Mouse (Mus musculus) CD4-positive, CD25-positive, alpha-beta regulatory T cell, adult 4 months (primary cell): Measurements from ENCODE around the gene Hspa2. TPM values are rescaled to one million over a fixed set of nuclear protein-coding genes. Genes with fewer than 3 reads are reported as not detected.
"Not testable (repeated sequence)": the region's sequence is repeated elsewhere in the genome, so short reads cannot be mapped to it uniquely, and the experiment has no call there.

ENCODE experiments used
- ATAC-seq: one replicate; pipeline ENCODE4 v1.8.0; 2017
- polyA plus RNA-seq, 2 experiments: library from polyadenylated mRNA; unstranded; fragments of 100-300 nt; shearing (Covaris generic); gene quantifications; one replicate each; pipeline ENCODE4 v1.2.1; 2017

Hspa2 gene
- polyA plus RNA-seq, 2 experiments from 2014 or later = 3.8 to 6.2 TPM

DNA sequence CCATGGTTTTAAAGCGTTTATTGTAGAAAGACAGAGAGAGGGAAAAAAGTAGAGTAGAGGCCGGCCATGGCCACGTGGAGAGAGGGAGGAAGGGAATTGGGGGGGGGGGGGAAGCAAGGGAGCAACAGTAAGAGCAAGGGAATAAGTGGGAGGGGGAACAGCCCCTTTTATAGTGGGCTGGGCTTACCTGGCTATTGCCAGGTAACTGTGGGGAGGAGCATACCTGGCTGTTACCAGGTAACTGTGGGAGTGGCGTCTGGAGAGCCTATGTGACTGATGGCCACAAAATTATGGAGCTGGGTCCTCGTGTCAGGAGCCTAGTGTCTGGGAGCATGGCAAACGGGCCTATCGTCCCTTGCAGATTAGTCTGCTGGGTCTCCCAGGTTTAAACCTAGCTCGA lies 31.6 kb downstream of the Hspa2 start:
- no peak for ATAC-seq

DNA sequence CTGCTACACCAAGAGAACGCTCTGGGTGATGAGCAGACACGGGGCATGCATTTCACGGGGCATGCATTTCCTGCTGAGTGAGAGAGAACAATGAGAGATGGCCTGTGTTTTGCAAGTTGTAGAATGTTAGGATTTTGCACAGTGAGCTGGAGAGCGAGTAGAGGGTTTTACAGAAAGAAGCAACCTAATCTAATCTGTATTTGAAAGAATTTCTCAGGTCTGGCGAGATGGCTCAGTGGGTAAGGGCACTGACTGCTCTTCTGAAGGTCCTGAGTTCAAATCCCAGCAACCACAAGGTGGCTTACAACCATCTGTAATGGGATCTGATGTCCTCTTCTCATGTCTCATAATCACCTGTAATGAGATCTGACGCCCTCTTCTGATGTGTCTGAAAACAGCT lies 39.5 kb downstream of the Hspa2 start:
- not testable (repeated sequence) for ATAC-seq

DNA sequence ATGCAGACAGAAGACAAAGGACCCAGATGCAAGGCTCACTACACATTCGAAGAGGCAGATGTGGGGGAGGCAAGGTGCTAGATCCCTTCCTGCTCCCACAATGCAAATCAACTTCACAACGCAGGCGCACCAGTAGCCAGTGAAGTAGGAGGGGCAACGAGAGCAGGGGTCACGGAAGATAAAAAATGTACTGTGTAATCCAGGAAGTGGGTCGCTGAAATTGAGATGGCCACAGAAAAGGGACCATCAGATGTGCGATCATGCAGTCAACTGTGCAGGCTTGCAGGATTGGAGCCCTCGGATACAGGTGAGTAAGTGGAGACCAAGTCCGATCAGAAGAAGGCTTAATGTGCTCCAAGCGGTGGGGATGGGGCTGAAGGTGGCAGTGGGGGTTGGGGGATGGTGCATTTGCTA lies 40.4 kb downstream of the Hspa2 start:
- ATAC-seq = no peak

DNA sequence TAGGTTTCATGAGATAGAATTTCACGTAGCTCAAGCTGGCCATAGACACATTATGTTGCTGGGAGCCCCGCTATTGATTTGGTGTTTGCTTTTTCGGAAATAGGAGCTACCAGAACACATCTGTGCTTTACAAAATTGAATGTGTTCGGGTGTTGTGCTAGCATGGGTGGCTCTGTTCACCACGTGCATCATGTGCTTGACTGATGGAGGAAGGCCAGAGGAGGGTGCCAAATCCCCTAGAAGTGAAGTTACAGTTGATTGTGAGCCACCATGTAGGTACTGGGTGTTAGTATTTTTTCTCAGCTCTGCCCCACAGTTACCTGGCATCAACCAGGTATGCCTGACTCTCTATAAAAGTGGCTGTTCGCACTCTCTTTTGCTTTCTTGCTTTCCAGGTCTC lies 40.9 kb downstream of the Hspa2 start:
- no peak for ATAC-seq

DNA sequence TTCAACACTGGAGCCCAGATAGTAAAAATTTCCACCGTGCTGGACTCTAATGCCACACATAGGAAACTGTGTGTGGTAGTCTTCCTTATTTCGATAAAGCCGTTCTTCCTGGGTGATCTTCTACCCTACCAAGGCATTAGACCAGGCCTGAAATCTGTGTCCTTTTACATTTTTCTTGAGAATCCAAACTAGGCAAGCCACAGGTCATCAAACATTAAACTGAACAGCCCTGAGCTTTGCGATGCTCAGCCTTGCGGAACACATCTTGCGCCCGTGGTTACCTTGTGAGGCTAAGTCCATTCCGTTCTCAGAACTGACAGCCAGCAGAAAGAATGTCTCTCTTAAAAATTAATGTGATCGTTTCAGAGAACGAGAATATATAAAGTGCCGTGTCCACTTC lies 42.2 kb downstream of the Hspa2 start:
- ATAC-seq = no peak

DNA sequence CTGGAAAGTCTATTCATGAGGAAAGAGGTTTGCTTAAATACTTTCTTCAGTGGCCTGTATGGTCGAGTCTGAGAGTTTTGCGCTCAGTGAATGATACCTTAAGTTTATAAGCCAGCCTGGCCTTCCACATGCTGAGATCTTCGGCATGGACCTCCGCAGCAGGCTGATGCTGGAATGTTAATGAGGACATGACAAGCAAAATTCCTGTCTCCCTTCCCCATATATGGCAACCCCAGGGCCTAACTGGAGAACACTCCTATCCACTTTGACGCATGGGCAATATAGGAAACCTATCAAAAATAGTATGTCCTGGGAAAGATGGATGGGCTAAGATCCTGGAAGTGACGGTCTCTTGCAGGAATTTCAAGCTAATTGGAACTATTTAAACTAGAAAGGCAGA lies 44.2 kb downstream of the Hspa2 start:
- no peak for ATAC-seq

DNA sequence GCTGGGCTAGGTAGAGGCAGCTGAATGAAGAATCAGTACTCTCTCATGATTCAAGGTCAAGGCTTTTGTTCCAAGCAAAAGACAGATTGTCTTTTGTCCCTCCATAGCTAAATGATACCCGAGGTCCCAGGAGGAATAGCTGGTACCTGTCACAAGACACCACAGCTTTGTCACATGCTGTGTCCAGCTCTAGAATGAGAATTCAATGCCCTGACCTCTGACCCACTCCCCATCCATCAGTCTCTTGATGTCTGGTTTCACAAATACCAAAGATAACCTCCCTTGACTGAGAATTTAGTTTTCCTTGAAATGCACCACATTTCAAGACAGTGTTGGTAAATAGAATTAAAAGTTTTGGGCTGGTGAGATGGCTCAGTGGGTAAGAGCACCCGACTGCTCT lies 48.2 kb downstream of the Hspa2 start:
- ATAC-seq = no peak

Other genes with a start within 250 kb of the Hspa2 start
- gene Esr2, start 226.9 kb upstream of the Hspa2 start, polyA plus RNA-seq = not detected
- gene Tex21, start 157.4 kb upstream of the Hspa2 start, polyA plus RNA-seq = not detected
- gene Mthfd1, start 148.9 kb upstream of the Hspa2 start, polyA plus RNA-seq = 10 to 100 TPM; 28.2 to 43.5 TPM
- 1 to 10 TPM; 3.3 to 3.8 TPM for gene Akap5, start 79.3 kb upstream of the Hspa2 start, polyA plus RNA-seq
- 10 to 100 TPM; 12.7 to 13.8 TPM for gene Zbtb25, start 34.6 kb upstream of the Hspa2 start, polyA plus RNA-seq
- 10 to 100 TPM; 21.2 to 22.4 TPM for gene Zbtb1, start 33.9 kb upstream of the Hspa2 start, polyA plus RNA-seq
- gene Ppp1r36, start 13.4 kb downstream of the Hspa2 start, polyA plus RNA-seq = not detected
- gene Plekhg3, start 126.7 kb downstream of the Hspa2 start, polyA plus RNA-seq = 1 to 10 TPM in 1 of 2 experiments, under 1 TPM in 1; 0.91 to 2.2 TPM